Mouse (Mus musculus) thymus, postnatal 14 days (tissue): ENCODE measurements around the gene Ino80d.
"Not testable (repeated sequence)": the region's sequence is repeated elsewhere in the genome, so short reads cannot be mapped to it uniquely, and the experiment has no call there.

Experiments
- DNase-seq: peaks from one replicate; pipeline ENCODE4 v3.0.0; 2021

Gene Ino80d

DNA sequence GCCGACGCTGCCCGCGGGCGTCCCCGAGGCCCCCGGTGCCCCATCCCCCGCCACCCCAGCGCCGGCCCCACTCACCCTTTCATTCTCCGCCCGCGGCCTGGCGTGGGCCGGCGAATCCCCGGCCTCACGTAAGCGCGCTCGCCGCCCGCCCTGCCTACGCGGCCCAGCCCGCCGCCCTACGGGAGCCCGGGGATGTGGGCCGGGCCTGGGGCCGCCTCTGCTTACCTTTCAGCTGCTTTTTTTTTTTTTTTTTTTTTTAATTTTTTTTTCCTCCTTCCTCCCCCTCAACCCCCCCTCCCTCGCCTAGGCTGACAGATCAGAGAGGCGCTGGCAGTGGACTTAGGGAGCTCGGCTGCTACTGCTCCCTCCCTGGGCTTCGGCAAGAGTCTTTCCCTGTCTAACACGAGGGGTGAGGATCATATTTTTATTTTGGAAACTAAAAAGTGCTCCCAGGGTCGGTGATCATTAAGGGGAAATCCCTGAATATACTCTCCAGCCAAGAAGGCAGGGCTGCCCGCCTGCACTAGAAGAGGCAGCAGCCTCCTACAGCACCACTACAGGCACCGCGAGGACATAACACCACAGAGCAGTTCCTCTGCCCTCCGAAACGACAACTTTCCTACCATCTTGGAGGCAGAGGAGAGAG lies at the start of gene Ino80d:
TSS of gene Ino80d (minus strand) at position 532 of the 646 bp plus-strand sequence.
- peak; percentile 85 for DNase-seq

DNA sequence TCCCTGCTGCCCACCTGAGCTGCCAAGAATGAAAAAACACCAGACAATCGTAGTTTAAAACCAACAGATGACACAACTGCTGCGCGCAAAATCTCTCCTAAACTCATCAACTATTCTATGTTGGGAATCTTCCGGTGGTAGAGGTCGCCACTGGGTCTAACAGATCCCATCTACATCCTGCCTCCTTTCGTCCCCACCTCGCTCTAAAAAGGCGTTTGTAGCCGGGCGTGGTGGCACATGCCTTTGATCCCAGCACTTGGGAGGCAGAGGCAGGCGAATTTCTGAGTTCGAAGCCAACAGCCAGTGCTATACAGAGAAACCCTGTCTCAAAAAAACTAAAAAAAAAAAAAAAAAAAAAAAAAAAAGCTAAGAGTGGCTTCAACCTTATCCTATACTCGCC lies 25.8 kb upstream of the Ino80d start:
- no peak for DNase-seq

DNA sequence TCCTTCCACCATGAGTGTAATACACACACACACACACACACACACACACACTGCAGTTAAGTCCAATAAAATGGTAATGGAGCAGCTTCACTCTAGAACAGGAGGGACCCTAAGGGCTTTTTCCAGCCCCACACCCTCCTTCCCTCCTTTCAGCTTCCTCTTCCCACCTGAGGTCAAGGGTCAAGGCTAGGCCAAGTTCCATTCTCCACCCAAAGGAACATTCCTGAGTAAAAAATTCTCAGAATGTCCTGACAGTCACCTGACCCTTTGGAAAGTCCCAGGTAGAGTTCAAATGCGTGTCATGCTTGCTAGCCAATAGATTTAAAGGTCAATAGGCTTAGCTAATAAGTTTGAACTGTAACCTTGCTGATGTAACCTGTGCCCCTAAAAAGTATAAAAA lies 24.1 kb upstream of the Ino80d start:
- DNase-seq: not testable (repeated sequence)

DNA sequence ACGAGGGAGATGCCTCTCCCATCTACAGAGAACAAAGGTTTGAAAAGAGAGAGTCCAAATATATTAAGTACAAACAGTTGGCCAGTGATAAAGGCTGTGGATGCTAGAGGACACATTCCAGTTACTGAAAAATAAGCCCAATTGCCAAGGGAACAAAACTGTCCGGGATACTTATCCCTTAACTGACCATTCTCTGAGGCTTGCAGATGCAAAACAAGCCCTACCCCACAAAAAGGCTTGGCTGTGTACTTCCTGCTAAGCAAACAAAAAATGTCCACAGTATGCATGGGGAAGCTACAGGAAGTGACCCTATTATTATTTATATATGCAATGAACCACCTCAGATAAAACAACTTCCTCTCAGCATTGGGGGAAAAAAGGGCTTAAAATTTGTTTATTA lies 23.5 kb upstream of the Ino80d start:
- no peak for DNase-seq

DNA sequence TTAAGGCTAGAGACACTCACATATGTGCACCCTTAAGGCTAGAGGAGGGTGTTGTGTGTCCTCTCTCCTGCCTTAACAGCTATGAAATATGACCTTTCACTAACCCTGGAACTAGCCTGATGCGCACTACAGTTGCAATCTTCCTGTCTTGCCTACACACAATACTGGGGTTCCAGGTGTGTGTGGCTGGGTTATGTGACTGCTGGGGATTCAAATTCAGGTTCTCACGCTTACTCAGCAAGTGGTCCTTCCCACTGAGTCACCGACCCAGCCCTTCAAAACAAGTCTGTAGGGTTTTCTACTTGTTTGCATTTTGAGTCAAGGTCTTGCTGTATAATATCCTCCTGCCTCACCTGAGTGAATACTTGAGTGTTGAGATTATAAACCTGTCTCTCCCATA lies 20.1 kb upstream of the Ino80d start:
- DNase-seq: no peak

DNA sequence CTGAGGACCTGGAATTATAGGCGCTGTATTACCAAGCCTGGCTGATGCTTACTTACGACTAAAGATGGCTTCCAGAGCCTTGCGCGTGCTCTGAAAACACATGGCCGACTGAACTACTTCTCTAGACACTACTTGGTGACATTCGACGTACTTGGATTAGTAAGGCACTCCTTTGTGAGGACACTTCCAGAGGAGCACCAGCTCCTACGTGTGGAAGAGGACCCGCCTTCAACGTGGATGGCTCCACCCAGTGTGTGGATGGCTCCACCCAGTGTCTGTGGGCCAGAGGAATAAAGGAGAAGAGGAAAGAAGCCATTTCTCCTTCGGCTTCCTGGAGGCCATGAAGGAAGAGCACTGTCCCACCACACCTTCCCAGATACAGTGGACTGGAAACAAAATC lies 17.3 kb upstream of the Ino80d start:
- no peak for DNase-seq

DNA sequence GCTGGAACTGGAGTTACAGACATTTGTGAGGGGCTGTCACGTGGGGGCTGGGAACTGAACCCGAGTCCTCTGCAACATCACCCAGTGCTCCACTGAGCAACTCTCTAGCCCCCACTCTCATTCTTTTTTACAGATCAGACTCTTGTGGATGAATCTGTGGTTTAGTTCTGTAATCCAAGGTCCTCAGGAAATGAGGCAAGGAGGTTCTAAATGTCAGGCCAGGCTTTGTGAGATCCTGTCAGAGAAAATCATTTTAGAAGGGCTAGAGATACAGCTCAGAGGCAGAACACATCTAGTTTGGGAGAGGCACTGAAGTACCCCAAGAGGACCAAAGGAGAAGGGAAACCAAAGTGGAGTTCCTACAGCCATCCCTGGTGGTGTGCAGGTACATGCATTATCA lies 16.4 kb upstream of the Ino80d start:
- DNase-seq: no peak

DNA sequence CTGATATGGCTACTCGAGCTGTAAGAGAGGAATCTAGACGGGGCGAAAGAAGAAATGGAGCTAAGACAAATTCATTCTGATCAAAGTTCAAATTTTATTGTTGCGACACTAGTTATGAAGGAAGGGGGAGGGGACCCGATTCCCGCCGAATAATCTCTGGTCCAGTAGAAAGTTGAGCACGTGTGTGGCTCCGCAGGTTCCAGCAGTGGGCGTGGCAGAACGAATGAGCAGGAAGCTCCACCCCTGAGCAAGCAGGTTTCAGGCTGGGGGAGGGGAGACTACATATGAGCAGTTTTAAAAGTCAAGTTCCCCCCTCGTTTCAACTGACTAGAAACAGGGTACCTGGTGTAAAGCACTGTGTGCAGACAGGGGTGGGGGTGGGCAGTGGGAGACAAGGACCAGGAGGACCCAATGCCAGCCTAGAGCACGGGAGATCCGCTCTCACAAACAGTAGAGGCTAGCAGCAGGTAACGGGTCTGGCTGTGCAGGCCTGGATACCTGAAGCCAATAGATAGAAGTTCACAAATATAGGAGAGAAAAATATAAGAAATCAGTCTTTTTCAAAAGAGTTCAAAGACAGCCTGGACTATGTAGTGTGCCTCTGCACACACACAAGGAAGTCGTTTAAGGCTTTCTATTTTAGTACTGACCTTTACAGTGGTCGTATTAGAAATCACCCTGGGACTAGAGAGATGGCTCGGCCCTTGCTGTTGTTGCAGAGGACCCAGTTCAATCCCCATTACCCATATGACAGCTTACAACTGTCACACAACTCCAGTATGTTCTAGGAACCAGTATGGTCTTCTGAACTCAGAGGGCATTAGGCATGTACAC lies 15.6 kb upstream of the Ino80d start:
- DNase-seq: peak; percentile 30

DNA sequence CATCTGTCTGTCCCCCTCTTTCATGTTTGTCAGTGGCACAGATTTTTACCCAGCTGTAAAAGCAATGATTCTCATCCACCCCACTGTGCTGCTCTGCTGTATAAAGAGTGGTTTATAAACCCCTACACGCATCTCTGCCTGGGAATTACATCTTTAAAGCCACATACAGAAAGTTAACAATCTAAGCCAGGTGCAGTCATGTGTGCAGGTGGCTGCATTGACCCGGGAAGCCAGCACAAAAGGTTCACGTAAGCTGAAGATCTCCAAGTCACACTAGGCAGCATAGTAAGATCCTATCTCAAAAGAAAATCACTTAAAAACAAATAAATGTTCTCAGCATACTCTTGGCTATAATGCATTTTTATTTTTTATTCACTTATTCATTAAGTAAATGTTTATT lies 14.8 kb upstream of the Ino80d start:
- DNase-seq: no peak

DNA sequence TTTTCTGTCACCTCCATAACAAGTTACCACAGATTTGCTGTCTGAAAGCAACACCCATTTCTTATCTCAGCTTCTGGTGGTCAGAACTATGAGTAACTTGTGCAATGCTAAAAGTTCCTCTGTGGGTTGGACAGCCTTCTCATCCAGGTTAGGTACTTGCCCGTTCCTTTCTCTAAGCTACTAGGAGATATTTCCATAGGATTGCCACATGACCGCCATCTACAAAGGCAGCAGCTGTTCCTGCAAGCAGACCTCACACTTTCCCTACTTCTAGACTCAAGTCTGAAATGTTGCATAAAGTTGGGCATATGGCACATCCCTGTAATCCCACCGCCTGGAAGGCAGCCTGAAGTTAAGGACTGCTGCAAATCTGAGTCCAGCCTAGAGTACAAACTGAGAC lies 11.7 kb upstream of the Ino80d start:
- no peak for DNase-seq

DNA sequence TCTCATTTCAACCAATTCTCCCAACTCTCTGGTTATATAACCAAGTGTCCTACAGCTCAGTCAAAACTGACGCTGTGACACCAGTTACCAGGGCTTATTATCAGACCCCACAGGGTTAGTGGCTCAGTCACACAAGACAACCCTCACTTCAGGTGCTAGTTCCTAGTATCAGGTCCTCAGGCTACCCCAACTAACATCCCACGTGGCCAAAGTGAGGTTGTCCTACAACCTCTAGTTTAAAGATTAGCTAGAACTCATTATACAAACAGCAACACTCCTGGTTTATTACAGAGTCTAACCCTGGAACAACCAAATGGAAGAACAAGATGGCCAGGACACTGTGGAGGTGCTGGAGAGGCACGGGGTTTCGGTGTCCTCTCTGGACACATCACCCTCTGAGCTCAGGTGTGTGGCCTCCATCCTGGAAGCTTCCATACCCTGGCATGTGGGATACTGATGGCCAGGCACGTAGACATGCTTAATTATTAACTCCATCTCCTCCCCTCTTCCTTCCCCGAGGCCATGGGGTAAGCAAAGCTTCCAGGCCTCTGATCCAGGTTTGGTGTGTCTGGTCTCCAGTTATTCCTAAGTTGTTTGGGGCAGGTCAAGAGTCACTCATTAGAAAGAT lies 9.5 kb upstream of the Ino80d start:
- DNase-seq: no peak

DNA sequence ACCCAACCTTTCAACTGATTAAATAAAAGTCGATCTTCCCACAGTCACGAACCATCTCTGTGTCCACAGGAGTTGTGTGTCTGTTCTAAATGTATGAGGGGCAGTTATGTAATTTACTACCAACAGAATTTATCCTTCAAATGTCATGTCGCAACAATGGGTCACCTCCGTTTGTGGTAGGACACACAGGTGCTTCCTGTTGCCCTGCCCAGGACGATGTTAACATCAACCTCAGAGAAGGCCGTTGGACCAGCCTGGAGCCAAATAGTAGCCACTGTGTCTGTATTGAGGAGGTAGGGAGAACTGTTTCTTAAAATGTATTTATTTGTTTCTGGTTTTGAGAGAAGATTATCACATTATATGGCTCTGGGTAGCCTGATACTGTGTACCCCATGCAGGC lies 7.5 kb upstream of the Ino80d start:
- no peak for DNase-seq

DNA sequence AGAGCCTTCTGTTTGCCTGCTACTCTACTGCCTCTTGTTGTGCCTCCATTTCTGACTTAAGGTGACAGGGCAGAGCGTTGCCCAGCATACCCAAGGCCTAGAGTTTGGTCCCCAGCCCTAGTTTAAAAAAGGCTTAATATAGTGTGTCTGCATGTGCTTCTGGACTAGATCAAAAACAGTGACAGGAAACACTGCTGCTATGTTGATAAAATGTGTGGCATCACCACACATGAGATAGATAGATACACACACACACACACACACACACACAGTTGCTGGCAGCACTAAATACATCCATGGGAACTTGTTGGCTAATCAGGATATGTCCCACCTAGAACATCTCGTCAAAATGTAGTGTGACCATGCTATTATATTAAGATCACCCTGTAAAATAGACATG lies 5.9 kb upstream of the Ino80d start:
- no peak for DNase-seq

DNA sequence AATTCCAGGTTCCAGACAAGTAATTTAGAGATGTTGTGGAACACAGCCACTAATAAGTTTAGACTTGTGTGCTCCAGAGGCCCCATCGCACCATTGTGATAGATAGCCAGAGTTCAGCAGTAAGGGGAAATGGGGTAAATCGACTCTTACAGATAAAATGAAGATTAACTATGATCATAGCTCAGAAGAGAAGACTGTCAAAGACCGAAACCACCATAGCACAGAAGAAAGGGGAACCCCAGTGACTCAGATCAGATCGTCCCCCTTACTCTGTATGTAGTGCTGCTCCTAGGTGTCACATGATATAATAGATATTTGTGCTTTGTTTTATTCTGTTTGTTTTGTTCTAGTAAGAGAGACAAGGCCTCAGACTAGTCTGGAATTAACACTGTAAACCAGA lies 5.2 kb upstream of the Ino80d start:
- no peak for DNase-seq

DNA sequence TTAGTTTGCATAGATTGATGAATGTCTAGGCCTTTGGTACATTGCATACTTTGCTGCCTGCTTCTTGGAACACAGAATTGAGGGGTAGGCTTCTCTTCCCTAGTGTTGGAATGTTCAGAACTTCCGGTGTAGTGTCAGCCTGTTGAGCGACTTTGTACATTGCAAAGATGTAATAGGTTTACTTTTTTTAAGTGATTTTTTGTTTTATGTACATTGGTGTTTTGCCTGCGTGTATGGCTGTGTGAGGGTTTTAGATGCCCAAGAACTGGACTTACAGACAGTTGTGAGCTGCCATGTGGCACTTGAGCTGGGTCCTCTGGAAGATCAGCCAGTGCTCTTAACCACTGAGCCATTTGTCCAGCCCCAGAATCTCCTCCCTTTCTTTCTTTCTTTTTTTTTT lies 1.1 kb upstream of the Ino80d start:
- DNase-seq: no peak

DNA sequence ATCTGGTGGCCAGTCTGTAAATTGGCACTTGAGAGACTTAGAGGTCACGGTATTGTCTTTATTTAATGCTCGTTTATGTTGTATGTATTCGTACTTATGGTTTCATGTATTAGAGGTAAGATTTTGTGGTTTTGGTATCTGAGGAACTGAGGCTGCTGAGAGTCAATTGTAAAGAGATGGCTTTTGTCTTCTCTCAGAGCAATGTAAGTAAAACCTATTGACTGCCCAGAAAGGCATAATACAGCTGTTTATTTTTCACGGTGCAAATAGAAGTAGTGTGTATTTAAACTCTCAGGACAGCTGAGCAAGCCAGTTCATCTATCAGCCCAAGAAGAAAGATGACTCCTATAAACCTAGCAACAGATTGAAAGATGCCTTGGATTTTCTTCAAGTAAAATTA lies 629 bp upstream of the Ino80d start:
- no peak for DNase-seq

DNA sequence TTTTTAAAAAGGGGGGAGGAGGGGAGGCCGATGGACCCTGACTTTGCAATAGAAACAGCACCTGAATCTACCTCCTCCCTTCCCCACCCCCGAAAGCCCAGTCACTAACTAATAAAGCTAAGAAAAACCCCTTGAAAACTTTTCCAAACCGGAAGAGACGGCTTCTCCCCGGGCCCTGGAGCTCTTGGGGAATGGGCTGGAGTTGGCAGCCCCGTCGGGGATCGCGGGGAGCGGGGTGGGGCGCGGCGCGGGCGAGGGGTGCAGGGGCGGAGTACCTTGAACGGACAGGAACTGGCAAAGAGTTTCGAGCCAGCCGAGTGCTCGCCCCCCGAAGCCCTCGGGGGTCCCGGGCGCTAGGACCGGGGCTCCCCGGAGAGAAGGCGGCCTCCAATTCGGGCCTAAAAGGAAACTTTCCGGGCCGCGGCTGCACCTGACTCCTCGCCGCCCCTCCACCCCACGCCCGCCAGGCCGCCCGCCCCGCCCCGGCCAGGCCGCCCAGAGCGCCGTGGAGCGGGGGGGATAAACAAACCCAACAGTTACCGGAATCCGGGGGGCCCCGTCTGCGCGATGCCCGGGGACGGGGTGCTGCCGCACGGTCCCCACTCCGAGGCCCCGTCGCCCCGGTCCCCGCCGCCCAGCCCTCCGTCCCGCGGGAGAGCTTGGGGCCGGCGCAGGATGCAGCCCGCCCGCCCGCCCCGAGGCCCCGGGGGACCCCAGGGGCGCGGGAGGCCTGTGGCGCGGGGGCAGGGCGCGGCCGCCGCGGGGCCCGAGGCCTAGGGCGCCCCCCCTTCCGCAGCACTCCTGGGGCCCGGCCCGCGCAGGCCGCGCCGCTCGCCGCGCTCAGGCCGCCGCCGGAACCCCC lies 962 bp downstream of the Ino80d start:
- DNase-seq: peak; percentile 77

DNA sequence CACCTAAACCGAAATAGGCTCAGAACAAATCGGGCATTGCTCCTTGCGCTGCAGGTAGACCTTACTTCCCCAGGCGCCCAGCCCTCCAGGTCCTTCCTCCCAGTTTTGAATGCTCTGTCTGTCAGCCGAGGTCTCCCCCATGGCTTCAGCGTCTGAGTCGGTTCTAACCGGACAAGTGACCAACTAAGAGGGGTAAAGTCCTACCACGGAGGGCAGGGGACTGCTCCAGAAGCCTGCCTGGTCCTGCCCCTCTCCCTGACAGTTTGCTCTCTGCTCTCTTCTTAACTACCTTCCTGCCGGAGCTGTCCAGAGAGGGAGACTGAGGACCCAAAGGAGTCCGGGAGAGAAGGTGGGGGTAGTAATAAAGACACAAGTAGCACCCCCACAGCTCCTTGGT lies 1.6 kb downstream of the Ino80d start:
- peak; percentile 50 for DNase-seq

DNA sequence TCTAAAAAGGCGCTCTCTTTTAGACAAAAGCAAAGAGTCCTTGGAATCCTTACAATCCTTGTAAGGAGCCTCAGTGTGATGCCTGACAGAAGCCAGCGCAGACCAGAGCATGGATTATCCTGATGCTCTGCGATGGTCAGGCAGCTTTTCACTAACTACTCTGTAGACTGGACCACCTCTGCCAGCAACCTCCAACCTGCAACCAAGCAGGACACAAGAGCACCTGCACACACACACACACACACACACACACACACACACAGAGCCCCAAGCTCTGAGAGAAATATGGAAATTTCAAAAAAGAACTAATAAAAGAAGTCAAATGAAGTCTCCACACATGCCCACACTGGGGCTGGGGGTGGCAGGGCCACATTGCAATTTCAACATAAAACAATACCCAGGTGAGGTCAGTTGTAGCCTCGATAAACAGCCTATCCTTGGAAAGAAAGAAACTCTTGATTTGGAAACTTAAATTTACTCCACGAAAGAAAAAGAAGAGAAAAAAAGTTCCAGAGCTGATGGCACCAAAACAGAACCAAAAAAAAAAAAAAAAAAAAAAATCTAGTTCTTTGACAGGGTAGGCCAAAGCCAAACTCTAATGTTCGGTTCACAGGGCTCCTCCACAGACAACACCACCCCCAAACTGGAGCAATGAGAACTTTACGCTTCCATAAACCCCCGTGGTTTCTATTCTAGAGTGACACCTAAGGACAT lies 2.2 kb downstream of the Ino80d start:
- DNase-seq: no peak

DNA sequence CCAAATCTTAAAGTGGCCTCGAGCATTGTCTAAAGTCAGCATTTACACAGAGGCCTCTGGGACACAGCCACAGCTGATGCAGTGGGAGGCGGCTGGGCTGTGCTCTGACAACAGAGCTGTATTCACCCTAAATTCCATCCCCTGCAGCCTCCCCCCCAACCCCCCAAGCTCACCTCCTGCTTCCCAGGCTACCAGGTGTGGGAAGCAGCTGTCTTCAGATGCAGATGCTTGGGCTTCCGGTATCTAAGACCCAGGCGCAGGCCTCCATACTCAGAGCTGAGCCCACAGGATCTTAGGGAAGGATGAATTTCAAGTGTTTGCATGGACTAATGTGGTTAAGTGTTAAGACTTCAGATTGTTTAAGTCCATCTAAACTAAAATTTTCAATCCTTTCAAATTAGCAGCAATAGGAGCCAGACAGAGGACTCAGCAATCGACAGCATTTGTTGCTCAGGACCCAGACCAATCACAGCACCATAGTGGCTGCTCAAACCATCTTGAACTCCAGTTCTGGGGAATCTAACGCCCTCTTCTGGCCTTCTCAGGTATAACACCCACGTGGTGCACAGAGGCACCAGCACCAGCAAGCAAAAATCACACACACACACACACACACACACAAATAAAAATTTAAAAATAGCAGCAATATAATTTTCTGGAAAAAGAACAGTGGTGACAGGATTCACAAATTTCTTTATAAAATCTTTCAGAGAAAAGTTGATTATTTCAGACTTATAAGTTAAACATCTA lies 3.8 kb downstream of the Ino80d start:
- DNase-seq: peak; percentile 54

DNA sequence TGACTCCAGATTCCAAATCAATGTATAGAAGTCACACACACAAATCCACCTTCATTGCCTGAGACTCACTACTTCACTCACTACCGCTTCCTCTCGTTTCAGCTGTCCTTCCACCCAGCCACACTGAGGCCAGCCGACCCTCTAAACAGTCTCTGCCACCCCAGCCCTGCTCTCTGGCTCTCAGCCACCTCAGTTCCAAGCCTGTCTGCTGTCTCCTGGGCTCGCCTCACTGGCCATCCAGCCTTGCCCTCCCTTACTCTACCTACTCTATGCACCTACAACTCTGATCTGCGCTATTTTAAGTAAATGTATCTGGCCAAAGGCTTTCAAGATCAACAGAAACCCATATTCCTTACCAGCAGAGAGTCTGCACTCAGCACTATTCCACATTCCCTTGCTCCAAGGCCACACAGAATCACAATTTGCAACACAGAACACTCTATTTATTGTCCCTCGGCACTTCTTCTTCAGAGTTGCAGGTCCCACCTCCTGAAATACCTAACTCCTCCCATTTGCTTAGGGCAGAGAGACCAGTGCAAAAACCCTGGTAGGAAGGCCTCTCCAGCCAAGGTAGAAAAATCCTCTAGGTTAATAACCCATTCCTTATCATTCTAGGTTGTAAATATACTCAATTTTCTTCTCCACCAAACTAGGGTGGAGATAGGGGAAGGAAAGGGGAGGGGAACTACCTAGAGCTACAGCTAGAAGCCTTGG lies 6.7 kb downstream of the Ino80d start:
- DNase-seq: no peak
